Mouse (Mus musculus): Measurements from ENCODE around the gene Hcn1. TPM values are rescaled to one million over a fixed set of nuclear protein-coding genes. Genes with fewer than 3 reads are reported as not detected.
"Not testable (repeated sequence)": the region's sequence is repeated elsewhere in the genome, so short reads cannot be mapped to it uniquely, and the experiment has no call there.

Gene Hcn1
- polyA plus RNA-seq, 1 experiment from 2014 or later, result 0.33 TPM

- Histone ChIP-seq H3K9ac (no peak overlapping the region), H3K9me3 (no peaks in the 10 kb centered on the region), H3K4me1 (no peaks in the 10 kb centered on the region), H3K27ac (no peak overlapping the region), H3K4me3 (no peak overlapping the region), H3K36me3 (no peaks in the 10 kb centered on the region), H3K4me2 (replicated peaks) (no peak overlapping the region), H3K27me3 (replicated peaks) (no peaks in the 10 kb centered on the region)
- 74% methylated on average over 2 of the region's 2 CpGs for WGBS
- no peak for ATAC-seq (ENCODE audit: low FRiP score, low read depth)
These were observed 397.8 kb downstream of the Hcn1 start for GRCm38 (mm10) chr13:117999767-118000488.

- H3K27me3 ChIP-seq (replicated peaks), result no peaks in the 10 kb centered on the region
- no peak overlapping the region for H3K4me2 ChIP-seq (replicated peaks)
- ATAC-seq (ENCODE audit: low FRiP score, low read depth), result no peak
- no peak overlapping the region for H3K4me3 ChIP-seq
- 84% methylated on average over 2 of the region's 2 CpGs for WGBS
- no peaks in the 10 kb centered on the region for H3K36me3 ChIP-seq
- H3K27ac ChIP-seq, result no peak overlapping the region
- no peaks in the 10 kb centered on the region for H3K4me1 ChIP-seq
- H3K9ac ChIP-seq, result no peak overlapping the region
- H3K9me3 ChIP-seq, result no peaks in the 10 kb centered on the region
These were observed 398.4 kb downstream of the Hcn1 start for GRCm38 (mm10) chr13:118000538-118000937.

GRCm38 (mm10) chr13:118021176-118021575 is 419.1 kb downstream of the Hcn1 start:
- H3K9me3 ChIP-seq, result no peaks in the 10 kb centered on the region
- H3K36me3 ChIP-seq, result no peaks in the 10 kb centered on the region
- H3K4me3 ChIP-seq, result no peak overlapping the region
- H3K4me2 ChIP-seq (replicated peaks), result no peak overlapping the region
- no peak overlapping the region for H3K9ac ChIP-seq
- WGBS, result 90% methylated on average over 1 of the region's 1 CpGs
- no peaks in the 10 kb centered on the region for H3K27me3 ChIP-seq (replicated peaks)
- no peak for ATAC-seq (ENCODE audit: low FRiP score, low read depth)
- H3K27ac ChIP-seq, result no peak overlapping the region
- no peaks in the 10 kb centered on the region for H3K4me1 ChIP-seq

- ATAC-seq (ENCODE audit: low FRiP score, low read depth); H3K36me3 ChIP-seq; H3K4me3 ChIP-seq; H3K4me2 ChIP-seq (replicated peaks); H3K27me3 ChIP-seq (replicated peaks); H3K9ac ChIP-seq; H3K9me3 ChIP-seq; H3K27ac ChIP-seq; H3K4me1 ChIP-seq: not testable (repeated sequence)
These were observed 420.8 kb downstream of the Hcn1 start for GRCm38 (mm10) chr13:118022891-118023290.

GRCm38 (mm10) chr13:118023381-118023780 is 421.3 kb downstream of the Hcn1 start:
- Histone ChIP-seq H3K4me1 (no peaks in the 10 kb centered on the region), H3K27me3 (replicated peaks) (no peaks in the 10 kb centered on the region), H3K9me3 (no peaks in the 10 kb centered on the region), H3K27ac (no peak overlapping the region), H3K36me3 (no peaks in the 10 kb centered on the region), H3K4me2 (replicated peaks) (no peak overlapping the region), H3K4me3 (no peak overlapping the region), H3K9ac (no peak overlapping the region)
- WGBS, result 90% methylated on average over 5 of the region's 5 CpGs
- no peak for ATAC-seq (ENCODE audit: low FRiP score, low read depth)

GRCm38 (mm10) chr13:118026510-118026909 is 424.4 kb downstream of the Hcn1 start:
- Histone ChIP-seq H3K4me3 (no peak overlapping the region), H3K4me1 (no peaks in the 10 kb centered on the region), H3K9ac (no peak overlapping the region), H3K27ac (no peak overlapping the region), H3K36me3 (no peaks in the 10 kb centered on the region), H3K9me3 (no peaks in the 10 kb centered on the region), H3K4me2 (replicated peaks) (no peak overlapping the region), H3K27me3 (replicated peaks) (no peaks in the 10 kb centered on the region)
- ATAC-seq (ENCODE audit: low FRiP score, low read depth), result no peak
- 83% methylated on average over 2 of the region's 2 CpGs for WGBS

GRCm38 (mm10) chr13:118027868-118028267 is 425.7 kb downstream of the Hcn1 start:
- Histone ChIP-seq H3K4me3 (no peak overlapping the region), H3K4me1 (no peaks in the 10 kb centered on the region), H3K27ac (no peak overlapping the region), H3K9ac (no peak overlapping the region), H3K36me3 (no peaks in the 10 kb centered on the region), H3K9me3 (no peaks in the 10 kb centered on the region), H3K4me2 (replicated peaks) (no peak overlapping the region), H3K27me3 (replicated peaks) (no peaks in the 10 kb centered on the region)
- ATAC-seq (ENCODE audit: low FRiP score, low read depth), result 0 out of 2 replicates have a peak, but pooled peaks have one; percentile 26
- 32% methylated on average over 3 of the region's 3 CpGs for WGBS

- ATAC-seq (ENCODE audit: low FRiP score, low read depth), result no peak
- no peak overlapping the region for H3K27ac ChIP-seq
- 80% methylated on average over 4 of the region's 4 CpGs for WGBS
- H3K4me2 ChIP-seq (replicated peaks), result no peak overlapping the region
- no peaks in the 10 kb centered on the region for H3K27me3 ChIP-seq (replicated peaks)
- H3K9me3 ChIP-seq, result no peaks in the 10 kb centered on the region
- no peak overlapping the region for H3K4me3 ChIP-seq
- H3K9ac ChIP-seq, result no peak overlapping the region
- no peaks in the 10 kb centered on the region for H3K4me1 ChIP-seq
- no peaks in the 10 kb centered on the region for H3K36me3 ChIP-seq
These were observed 426.5 kb downstream of the Hcn1 start for GRCm38 (mm10) chr13:118028662-118029061.

- Histone ChIP-seq H3K4me3 (no peak overlapping the region), H3K4me2 (replicated peaks) (no peak overlapping the region), H3K27me3 (replicated peaks) (no peaks in the 10 kb centered on the region), H3K27ac (no peak overlapping the region), H3K4me1 (no peaks in the 10 kb centered on the region), H3K9me3 (no peaks in the 10 kb centered on the region), H3K9ac (no peak overlapping the region), H3K36me3 (no peaks in the 10 kb centered on the region)
- no peak for ATAC-seq (ENCODE audit: low FRiP score, low read depth)
- WGBS, result 90% methylated on average over 3 of the region's 3 CpGs
These were observed 427.5 kb downstream of the Hcn1 start for GRCm38 (mm10) chr13:118029579-118029978.

GRCm38 (mm10) chr13:118035598-118035997 is 433.5 kb downstream of the Hcn1 start:
- 78% methylated on average over 5 of the region's 5 CpGs for whole genome bisulfite sequencing

More at GRCm38 (mm10) chr13:118035598-118035997, 433.5 kb downstream of the Hcn1 start:
- Histone ChIP-seq H3K27ac (no peak overlapping the region), H3K4me3 (no peak overlapping the region), H3K36me3 (no peaks in the 10 kb centered on the region), H3K9ac (no peak overlapping the region), H3K4me1 (no peaks in the 10 kb centered on the region), H3K27me3 (replicated peaks) (no peaks in the 10 kb centered on the region), H3K9me3 (no peaks in the 10 kb centered on the region), H3K4me2 (replicated peaks) (no peak overlapping the region)
- ATAC-seq (ENCODE audit: low FRiP score, low read depth), result no peak

Data from neural tube, embryonic 12.5 days (tissue).